ENCODE assay signal across 14 mouse cellular contexts in the genomic region with DNA sequence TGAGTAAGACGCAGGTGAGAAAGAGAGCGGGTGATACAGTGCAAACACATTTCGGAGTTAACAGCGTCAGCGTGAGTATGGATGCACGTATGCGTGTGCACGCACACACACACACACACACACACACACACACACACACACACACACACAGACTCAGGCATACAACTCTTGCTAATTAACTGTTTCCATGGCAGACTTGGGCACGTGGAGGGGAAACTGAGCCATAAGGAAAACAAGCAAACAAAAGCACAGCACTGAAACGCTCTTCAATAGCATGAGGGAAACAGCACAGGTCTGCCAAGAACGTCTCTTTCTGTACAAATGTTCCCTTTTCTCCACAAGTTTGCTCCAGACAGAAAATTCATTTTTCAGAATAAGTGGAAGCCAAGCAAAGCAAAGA.
A peak's percentile ranks its signal among the peaks of the same experiment; 100 is the strongest.
DNase-seq lines count a peak whose midpoint lies in the region; ATAC-seq lines count a peak whose summit lies in the region.
"Had no signal": no experiment of that assay in that cellular context is flagged by ENCODE, and none has a peak within 500 bp of the region (broad histone marks: within the 10 kb centered on the region; RNA-seq: fewer than 3 reads in every experiment).

No protein-coding gene starts in this region.

- H3K4me2 ChIP-seq in forebrain, embryonic 13.5 days: no peak overlapping the region
- H3K4me2 ChIP-seq in forebrain, embryonic 11.5 days (ENCODE audit: low read depth, low read length, severe bottlenecking): no peak overlapping the region
- no peak overlapping the region for H3K4me2 ChIP-seq in heart, embryonic 13.5 days
- H3K4me2 ChIP-seq in lung, embryonic 15.5 days: no peak overlapping the region
- H3K4me2 ChIP-seq in stomach, embryonic 16.5 days (ENCODE audit: low read depth, low read length): no peak overlapping the region
- H3K4me2 ChIP-seq: midbrain, embryonic 12.5 days; stomach, embryonic 15.5 days had no signal

- no peak for DNase-seq in forebrain, embryonic 11.5 days (ENCODE audit: low spot score)
- DNase-seq in heart, postnatal 36 days: no peak
- DNase-seq in lung, postnatal 14 days: no peak
- DNase-seq in Muller cell, postnatal 12 days (ENCODE audit: inconsistent ontology term): no peak
- DNase-seq: adrenal gland, postnatal 25 days; thymus, postnatal 14 days had no signal

- no peak overlapping the region for H3K27ac ChIP-seq in forebrain, embryonic 13.5 days
- no peak overlapping the region for H3K27ac ChIP-seq in forebrain, embryonic 11.5 days (ENCODE audit: low read depth, low read length)
- H3K27ac ChIP-seq in heart, embryonic 13.5 days (replicated peaks): peak overlapping the region; percentile 40; the same call in 1 of the 2 replicates
- peak overlapping the region; percentile 84 for H3K27ac ChIP-seq in lung, embryonic 15.5 days
- peak overlapping the region; percentile 76 for H3K27ac ChIP-seq in stomach, embryonic 16.5 days (ENCODE audit: low read length)
- H3K27ac ChIP-seq: hindbrain, embryonic 10.5 days; midbrain, embryonic 12.5 days had no signal

- H3K9me3 ChIP-seq in forebrain, embryonic 13.5 days (replicated peaks): no peaks in the 10 kb centered on the region
- H3K9me3 ChIP-seq in forebrain, embryonic 11.5 days (ENCODE audit: control insufficient read depth, low read length): no peaks in the 10 kb centered on the region
- no peaks in the 10 kb centered on the region for H3K9me3 ChIP-seq in heart, embryonic 13.5 days
- no peaks in the 10 kb centered on the region for H3K9me3 ChIP-seq in lung, embryonic 15.5 days
- H3K9me3 ChIP-seq in stomach, embryonic 16.5 days (replicated peaks; ENCODE audit: control insufficient read depth, low read length): no peaks in the 10 kb centered on the region
- H3K9me3 ChIP-seq: hindbrain, embryonic 10.5 days; midbrain, embryonic 12.5 days; stomach, embryonic 15.5 days had no signal

- 77% methylated on average over 11 of the region's 11 CpGs for WGBS in forebrain, embryonic 13.5 days
- 86% methylated on average over 11 of the region's 11 CpGs for WGBS in forebrain, embryonic 11.5 days
- 78% methylated on average over 11 of the region's 11 CpGs for WGBS in heart, embryonic 13.5 days
- 71% methylated on average over 11 of the region's 11 CpGs for WGBS in lung, embryonic 15.5 days
- 80% methylated on average over 11 of the region's 11 CpGs for WGBS in stomach, embryonic 16.5 days

- H3K36me3 ChIP-seq in forebrain, embryonic 13.5 days (ENCODE audit: poor library complexity, severe bottlenecking): peaks cover 8% of the 10 kb centered on the region
- H3K36me3 ChIP-seq in forebrain, embryonic 11.5 days (ENCODE audit: control insufficient read depth, insufficient read depth, low read length): no peaks in the 10 kb centered on the region
- peaks cover 46% of the 10 kb centered on the region for H3K36me3 ChIP-seq in heart, embryonic 13.5 days
- H3K36me3 ChIP-seq in lung, embryonic 15.5 days: peaks cover 19% of the 10 kb centered on the region
- H3K36me3 ChIP-seq in stomach, embryonic 16.5 days (ENCODE audit: control insufficient read depth, insufficient read depth, low read length): peaks cover 4% of the 10 kb centered on the region; the same call in 1 of the 2 replicates

- no peaks in the 10 kb centered on the region for H3K27me3 ChIP-seq in forebrain, embryonic 13.5 days
- H3K27me3 ChIP-seq in forebrain, embryonic 11.5 days (ENCODE audit: control insufficient read depth, insufficient read depth, low read length): no peaks in the 10 kb centered on the region
- H3K27me3 ChIP-seq in heart, embryonic 13.5 days (replicated peaks): no peaks in the 10 kb centered on the region
- H3K27me3 ChIP-seq in lung, embryonic 15.5 days: no peaks in the 10 kb centered on the region
- no peaks in the 10 kb centered on the region for H3K27me3 ChIP-seq in stomach, embryonic 16.5 days (ENCODE audit: control insufficient read depth, insufficient read depth, low read length)
- H3K27me3 ChIP-seq: CH12.LX; midbrain, embryonic 12.5 days; stomach, embryonic 15.5 days had no signal

- peaks cover 7% of the 10 kb centered on the region; the same call in 1 of the 2 replicates for H3K4me1 ChIP-seq in forebrain, embryonic 13.5 days
- H3K4me1 ChIP-seq in forebrain, embryonic 11.5 days (replicated peaks; ENCODE audit: control insufficient read depth, insufficient read depth, low read length): no peaks in the 10 kb centered on the region
- H3K4me1 ChIP-seq in heart, embryonic 13.5 days: peaks cover 25% of the 10 kb centered on the region
- H3K4me1 ChIP-seq in lung, embryonic 15.5 days: peaks cover 21% of the 10 kb centered on the region
- H3K4me1 ChIP-seq in stomach, embryonic 16.5 days (ENCODE audit: control insufficient read depth, insufficient read depth, low read length): peaks cover 16% of the 10 kb centered on the region
- H3K4me1 ChIP-seq: midbrain, embryonic 12.5 days had no signal

- peak; percentile 38; the same call in 1 of the 2 replicates for ATAC-seq in forebrain, embryonic 13.5 days
- no peak for ATAC-seq in forebrain, embryonic 11.5 days (replicated peaks; ENCODE audit: low FRiP score)
- ATAC-seq in heart, embryonic 13.5 days (ENCODE audit: extremely low read depth, insufficient number of reproducible peaks, low FRiP score, low TSS enrichment): no peak
- ATAC-seq in lung, embryonic 15.5 days (ENCODE audit: borderline replicate concordance, extremely low read depth, low FRiP score, low TSS enrichment): no peak
- no peak for ATAC-seq in stomach, embryonic 16.5 days (ENCODE audit: insufficient read depth, low FRiP score)

- intact Hi-C loops in heart, postnatal 36 days (cut with DNase I): no loop called here

- H3K9ac ChIP-seq in forebrain, embryonic 13.5 days: no peak overlapping the region
- H3K9ac ChIP-seq in forebrain, embryonic 11.5 days (ENCODE audit: low read length): no peak overlapping the region
- H3K9ac ChIP-seq in heart, embryonic 13.5 days: no peak overlapping the region
- no peak overlapping the region for H3K9ac ChIP-seq in lung, embryonic 15.5 days
- H3K9ac ChIP-seq in stomach, embryonic 16.5 days (ENCODE audit: low read length): no peak overlapping the region
- H3K9ac ChIP-seq: midbrain, embryonic 12.5 days; stomach, embryonic 15.5 days had no signal

- no peak overlapping the region for H3K4me3 ChIP-seq in forebrain, embryonic 13.5 days
- no peak overlapping the region for H3K4me3 ChIP-seq in forebrain, embryonic 11.5 days (ENCODE audit: low read depth, low read length)
- H3K4me3 ChIP-seq in heart, embryonic 13.5 days: no peak overlapping the region
- no peak overlapping the region for H3K4me3 ChIP-seq in lung, embryonic 15.5 days
- no peak overlapping the region for H3K4me3 ChIP-seq in stomach, embryonic 16.5 days (replicated peaks; ENCODE audit: low read length)
- H3K4me3 ChIP-seq: hindbrain, embryonic 10.5 days; midbrain, embryonic 12.5 days; stomach, embryonic 15.5 days had no signal

Comparison
In these comparisons a context has a peak if more than half of its experiments do, and no peak if none do; other contexts are left out.
1. H3K27ac ChIP-seq: peak in heart, embryonic 13.5 days (single experiment), lung, embryonic 15.5 days (single experiment) and stomach, embryonic 16.5 days (single experiment); none in forebrain, embryonic 13.5 days (single experiment) and forebrain, embryonic 11.5 days (single experiment).